Mouse (Mus musculus) cerebellum, postnatal 14 days (tissue): ENCODE measurements around the gene Ints13.
"Not testable (repeated sequence)": the region's sequence is repeated elsewhere in the genome, so short reads cannot be mapped to it uniquely, and the experiment has no call there.

Source experiments
- DNase-seq, 2 experiments: peaks; one replicate each; pipeline ENCODE4 v3.0.0; 2021; ENCODE audit warnings: mixed read lengths in 2 of 2

The Ints13 gene

GRCm38 (mm10) chr6:146577310-146578109 lies at the start of gene Ints13:
TSS of gene Ints13 (minus strand) at chr6:146577835.
- DNase-seq: peak; percentile 97 to 98

- DNase-seq: no peak
Measured at GRCm38 (mm10) chr6:146616670-146617069, 39.0 kb upstream of the Ints13 start.

GRCm38 (mm10) chr6:146615891-146616290 lies 38.3 kb upstream of the Ints13 start:
- no peak for DNase-seq

- DNase-seq: no peak
Measured at GRCm38 (mm10) chr6:146614541-146614940, 36.9 kb upstream of the Ints13 start.

DNA sequence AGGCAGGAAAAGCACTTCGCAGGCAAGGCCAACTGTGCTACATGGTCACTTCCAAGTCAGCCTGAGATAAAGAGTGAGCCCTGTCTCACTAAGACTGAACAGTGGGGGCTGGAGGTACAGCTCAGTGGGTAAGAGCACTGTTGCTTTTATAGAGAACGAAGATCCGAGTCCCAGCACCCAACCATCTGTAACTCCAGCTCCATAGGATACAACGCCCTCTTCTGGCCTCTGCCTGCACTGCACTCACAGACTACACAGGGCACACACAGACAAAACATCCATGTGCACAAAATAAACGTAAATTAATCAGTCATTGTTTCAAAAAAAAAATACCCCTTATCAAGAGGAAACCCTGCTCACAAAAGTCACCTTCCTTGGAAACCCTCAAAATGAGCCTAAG lies 36.3 kb upstream of the Ints13 start:
- DNase-seq: no peak

DNA sequence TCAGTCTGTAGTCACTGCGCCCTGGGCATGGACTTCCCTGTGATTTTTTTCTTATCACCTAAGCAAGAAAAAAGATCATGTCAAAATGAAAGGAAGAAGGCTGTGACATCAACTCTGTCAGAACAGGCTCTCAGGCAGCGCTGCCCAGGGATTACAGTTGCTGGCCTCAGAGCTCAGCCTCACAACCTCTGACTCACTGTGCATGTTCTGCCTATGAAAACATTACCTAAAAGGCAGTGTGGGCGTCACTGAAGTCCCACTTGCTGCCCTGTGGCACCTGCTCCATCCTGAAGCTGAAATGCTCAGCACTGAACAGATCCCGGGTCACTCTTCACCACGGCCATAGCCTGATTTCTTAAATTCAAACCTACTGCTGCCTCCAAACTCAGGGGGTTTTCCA lies 35.1 kb upstream of the Ints13 start:
- no peak for DNase-seq

DNA sequence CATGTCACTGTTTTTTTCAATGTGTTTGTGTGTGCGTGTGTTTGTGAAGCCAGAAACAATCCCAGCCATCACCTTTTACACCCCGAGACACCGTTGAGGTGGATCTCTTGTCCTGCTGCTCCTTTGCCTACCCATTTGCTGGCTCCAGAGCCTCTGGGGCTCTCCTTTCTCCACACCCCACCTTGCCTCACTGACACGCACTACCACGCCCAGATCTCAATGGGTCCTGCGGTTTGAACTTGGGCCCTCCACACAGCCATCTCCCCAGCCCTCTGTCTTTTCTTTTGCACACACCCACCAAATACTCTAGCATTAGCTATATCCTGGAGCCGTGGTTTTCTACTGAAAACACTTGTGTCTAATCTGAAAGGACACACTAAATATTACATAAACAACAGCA lies 34.3 kb upstream of the Ints13 start:
- no peak for DNase-seq

DNA sequence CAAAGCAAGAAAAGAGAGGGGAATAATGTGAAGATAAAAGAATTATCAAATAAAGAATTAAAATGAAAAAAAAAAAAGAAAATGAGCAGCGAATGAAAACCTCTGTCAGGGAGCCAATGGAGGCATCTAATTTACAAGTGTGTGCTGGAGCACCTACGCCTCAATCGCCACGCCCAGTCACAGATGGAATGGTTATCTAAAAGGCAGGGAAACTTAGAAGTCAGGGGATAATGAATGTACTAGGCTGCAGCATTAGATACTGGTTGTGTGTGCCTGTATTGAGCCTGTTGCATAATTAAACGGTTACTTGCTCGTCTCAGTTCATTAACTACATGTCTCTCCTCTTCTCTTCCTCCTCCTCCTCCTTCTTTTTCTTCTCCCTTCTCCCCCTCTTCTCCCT lies 33.8 kb upstream of the Ints13 start:
- DNase-seq: no peak

DNA sequence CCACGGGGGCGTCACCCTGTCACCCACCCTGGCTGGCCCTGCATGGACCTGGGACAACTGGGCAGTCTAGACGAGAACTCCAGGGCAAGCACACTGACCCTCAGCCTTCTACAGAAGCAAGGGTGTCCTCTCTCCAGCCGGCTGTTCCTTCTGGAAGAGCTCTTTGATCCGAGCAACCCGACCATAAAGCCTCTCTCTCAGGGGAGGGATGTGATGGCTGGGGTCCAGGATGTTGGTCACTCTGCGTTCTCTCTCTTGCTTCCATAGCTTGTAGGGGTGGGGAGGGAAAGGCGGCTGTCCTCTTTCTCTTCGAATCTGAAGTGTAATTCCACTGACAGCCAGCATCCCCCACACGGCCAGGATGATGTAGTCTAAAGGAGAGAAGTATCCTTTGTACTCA lies 26.0 kb upstream of the Ints13 start:
- peak in 1 of 2 experiments; percentile 29 for DNase-seq

DNA sequence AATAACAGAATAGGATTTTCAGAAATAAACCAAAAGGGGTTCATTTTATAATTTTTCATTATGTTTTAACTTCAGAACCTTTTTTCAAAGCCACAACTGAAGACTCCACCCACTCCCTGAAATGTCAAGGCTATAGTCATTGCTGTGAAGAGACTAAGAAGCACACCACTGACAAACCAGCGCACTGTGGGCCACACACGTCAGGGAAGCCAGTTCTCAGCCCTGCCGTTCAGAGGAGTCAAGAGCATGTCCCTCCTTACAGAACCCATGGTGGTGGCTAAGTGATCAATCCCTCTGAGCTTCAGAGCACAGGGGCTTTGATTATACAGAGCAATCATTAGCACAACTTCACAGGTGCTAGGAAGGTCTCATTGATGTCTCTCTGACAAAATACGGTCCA lies 25.0 kb upstream of the Ints13 start:
- no peak for DNase-seq

DNA sequence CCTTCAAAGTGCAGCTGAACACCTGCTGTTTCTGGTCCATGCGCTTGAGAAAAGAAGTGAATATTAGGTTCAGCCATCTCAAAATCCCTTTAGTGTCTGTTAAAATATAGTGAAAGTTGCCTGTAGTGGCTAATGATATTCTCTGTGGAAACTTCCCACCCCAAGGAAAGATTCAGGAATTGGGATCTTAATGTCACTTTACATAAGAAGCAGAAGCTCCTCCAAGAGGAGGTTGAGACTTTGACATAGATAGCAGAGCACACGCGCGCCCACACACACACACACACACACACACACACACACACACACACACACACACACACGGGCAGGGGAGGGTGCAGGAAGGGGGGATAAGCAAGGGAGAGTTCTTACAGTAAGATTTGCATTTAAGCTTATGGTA lies 7.5 kb upstream of the Ints13 start:
- no peak for DNase-seq

- DNase-seq: no peak
Measured at GRCm38 (mm10) chr6:146583366-146584046, 5.9 kb upstream of the Ints13 start.

DNA sequence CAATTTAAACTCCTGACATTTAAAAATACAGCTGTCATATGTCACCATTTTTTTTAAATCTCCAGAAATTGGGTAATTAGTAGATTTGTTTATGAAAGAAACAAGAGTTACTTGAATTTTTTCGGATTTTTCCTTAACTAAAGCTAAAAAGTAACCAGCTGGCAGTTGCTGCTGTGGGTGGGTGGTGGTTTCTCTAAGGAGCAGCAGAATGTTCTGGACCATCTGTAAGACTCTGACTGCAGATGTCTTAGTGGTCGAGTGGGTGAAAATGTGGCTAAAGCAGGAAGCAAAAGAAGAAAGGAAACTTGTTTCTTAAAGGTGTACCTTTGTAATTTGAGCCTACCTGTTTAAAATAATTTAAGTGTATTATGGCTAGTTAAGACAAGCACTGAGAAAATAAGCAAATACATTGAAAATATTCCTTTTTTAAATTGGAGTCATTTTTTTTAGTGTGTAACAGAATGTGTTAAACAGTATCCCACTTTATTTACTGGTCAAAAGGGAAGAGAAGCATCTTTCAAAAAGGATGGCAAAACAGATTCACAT lies 2.8 kb upstream of the Ints13 start:
- no peak for DNase-seq

- peak; percentile 22 to 26 for DNase-seq
Measured at GRCm38 (mm10) chr6:146578586-146578985, 951 bp upstream of the Ints13 start.

GRCm38 (mm10) chr6:146578111-146578531 lies 486 bp upstream of the Ints13 start:
- DNase-seq: no peak

DNA sequence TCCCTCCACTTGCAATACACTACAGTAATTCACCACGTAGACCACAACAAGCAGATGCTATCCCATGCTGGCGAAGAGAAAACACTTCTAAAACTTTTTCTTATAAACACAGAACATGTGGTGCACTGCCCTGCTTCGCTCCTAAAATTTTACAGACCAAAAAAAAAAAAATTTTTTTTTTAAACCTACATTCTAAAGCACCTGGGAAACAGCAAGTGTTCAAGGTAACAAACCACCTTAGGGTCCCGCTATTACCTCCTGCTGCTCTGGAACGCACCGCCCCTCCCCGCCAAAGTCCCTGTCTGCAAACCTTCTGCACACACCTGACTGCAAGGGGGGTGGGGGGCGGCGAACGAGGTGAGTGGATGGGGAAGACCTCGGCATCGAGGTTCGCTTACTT lies 732 bp downstream of the Ints13 start, which contains the start of gene Fgfr1op2:
TSS of gene Fgfr1op2 (plus strand) at position 301 of the 400 bp plus-strand sequence.
- no peak for DNase-seq

DNA sequence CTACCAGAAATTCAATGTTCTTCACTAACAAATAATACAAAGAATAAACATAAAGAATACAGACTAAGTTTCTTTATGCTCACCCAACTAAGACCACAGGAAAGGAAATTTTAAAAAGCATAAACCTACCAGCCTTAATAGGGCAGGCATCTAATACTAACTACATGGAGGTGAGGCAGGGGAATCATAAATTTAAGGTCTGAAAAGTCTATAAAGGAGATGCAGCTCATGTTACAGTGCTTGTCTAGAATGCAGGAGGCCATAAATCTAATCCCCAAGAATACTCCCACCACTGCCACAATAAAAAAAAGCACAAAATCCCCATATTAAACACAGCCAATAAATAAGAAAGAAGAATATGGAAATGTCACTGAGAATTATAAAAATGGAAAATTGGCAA lies 5.6 kb downstream of the Ints13 start:
- DNase-seq: no peak

- DNase-seq: not testable (repeated sequence)
Measured at GRCm38 (mm10) chr6:146562461-146562860, 15.2 kb downstream of the Ints13 start.

DNA sequence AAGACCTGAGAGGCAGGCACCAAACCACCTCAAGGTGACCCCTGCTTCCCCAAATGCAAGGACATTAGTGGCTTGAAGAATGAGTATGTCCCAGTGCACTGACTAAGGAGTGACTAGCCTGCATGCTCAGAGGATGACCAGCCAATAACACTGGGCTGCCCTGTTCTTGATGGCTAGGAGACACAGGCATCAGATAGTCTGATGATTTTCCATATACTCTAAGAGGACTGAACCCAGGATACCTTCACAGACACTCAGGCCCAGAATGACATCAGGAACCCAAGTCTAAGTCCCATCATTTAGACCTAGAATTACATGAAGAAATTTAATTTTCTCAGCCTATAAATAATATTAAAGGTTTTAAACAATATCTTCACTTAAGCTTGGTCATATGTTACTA lies 26.3 kb downstream of the Ints13 start:
- no peak for DNase-seq

GRCm38 (mm10) chr6:146550421-146550820 lies 27.2 kb downstream of the Ints13 start:
- DNase-seq: no peak

- no peak for DNase-seq
Measured at GRCm38 (mm10) chr6:146545289-146545865, 32.3 kb downstream of the Ints13 start.

DNA sequence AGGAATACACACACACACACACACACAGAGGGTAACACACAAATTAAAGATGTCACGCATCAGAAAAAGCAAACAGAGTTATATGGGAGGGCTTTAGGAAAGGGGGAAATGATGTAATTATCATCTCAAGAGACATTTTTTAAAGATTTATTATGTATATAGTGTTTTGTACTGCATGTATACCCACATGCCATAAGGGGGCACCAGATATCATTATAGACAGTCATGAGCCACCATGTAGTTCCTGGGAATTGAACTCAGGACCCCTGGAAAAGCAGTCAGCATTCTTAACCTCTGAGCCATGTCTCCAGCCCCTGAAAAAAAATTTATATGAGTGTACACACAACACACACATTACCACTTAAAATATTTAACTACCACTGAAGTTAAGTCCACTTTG lies 33.0 kb downstream of the Ints13 start:
- no peak for DNase-seq

GRCm38 (mm10) chr6:146540386-146540785 lies 37.2 kb downstream of the Ints13 start:
- DNase-seq: no peak

GRCm38 (mm10) chr6:146538661-146539060 lies 39.0 kb downstream of the Ints13 start:
- DNase-seq: peak; percentile 11 to 12
